Mouse (Mus musculus): ENCODE measurements at regions not wholly inside any gene's neighbourhood (a gene's known extent, or its start where the extent isn't known, plus 50 kb on each side); places are given as distances from the start of the nearest gene placed in this dataset.
A peak's percentile ranks its signal among the peaks of the same experiment; 100 is the strongest.
"Not testable (repeated sequence)": the region's sequence is repeated elsewhere in the genome, so short reads cannot be mapped to it uniquely, and the experiment has no call there.

DNA sequence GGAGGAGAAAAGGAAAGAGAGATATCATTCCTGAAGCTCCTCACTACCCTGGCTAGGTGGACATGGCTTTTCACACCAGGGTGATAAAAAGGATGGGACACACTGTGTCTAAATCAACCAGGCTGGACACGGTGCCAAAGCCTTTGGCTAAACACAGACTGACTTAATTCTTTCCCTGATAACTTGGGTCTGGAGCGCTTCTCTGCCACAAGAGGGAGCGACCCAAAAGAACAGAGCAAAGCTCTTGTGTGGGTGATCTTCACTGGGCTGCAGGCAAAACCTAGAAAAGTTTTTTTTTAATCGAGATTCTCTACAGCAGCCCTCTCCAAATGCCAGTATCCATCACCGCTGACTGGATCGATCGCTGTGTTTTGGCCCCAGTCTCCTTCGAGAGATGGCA, 70.7 kb upstream of the Irx2 start:
- Histone ChIP-seq H3K36me3 (no peaks in the 10 kb centered on the region), H3K27me3 (ENCODE audit: insufficient read depth, poor library complexity, severe bottlenecking) (no peaks in the 10 kb centered on the region), H3K9me3 (no peaks in the 10 kb centered on the region), H3K4me3 (no peak overlapping the region), H3K4me1 (replicated peaks) (no peaks in the 10 kb centered on the region), H3K27ac (no peak overlapping the region)
- 80% methylated on average over 8 of the region's 8 CpGs for WGBS
- no peak for DNase-seq (ENCODE audit: low spot score)

GRCm38 (mm10) chr13:72571871-72572270, 56.7 kb upstream of the Irx2 start:
- H3K27me3 ChIP-seq (ENCODE audit: insufficient read depth, poor library complexity, severe bottlenecking): peaks cover 9% of the 10 kb centered on the region
- H3K36me3 ChIP-seq: no peaks in the 10 kb centered on the region
- H3K4me1 ChIP-seq (replicated peaks): peaks cover 9% of the 10 kb centered on the region; the same call in 1 of the 2 replicates
- peak; percentile 24 for DNase-seq (ENCODE audit: low spot score)
- no peak overlapping the region for H3K27ac ChIP-seq
- H3K4me3 ChIP-seq: no peak overlapping the region
- WGBS: 38% methylated on average over 7 of the region's 7 CpGs
- no peaks in the 10 kb centered on the region for H3K9me3 ChIP-seq

- H3K9me3 ChIP-seq: no peaks in the 10 kb centered on the region
- H3K4me3 ChIP-seq: no peak overlapping the region
- no peak for DNase-seq (ENCODE audit: low spot score)
- no peak overlapping the region for H3K27ac ChIP-seq
- peaks cover 9% of the 10 kb centered on the region; the same call in 1 of the 2 replicates for H3K4me1 ChIP-seq (replicated peaks)
- peaks cover 9% of the 10 kb centered on the region for H3K27me3 ChIP-seq (ENCODE audit: insufficient read depth, poor library complexity, severe bottlenecking)
- WGBS: 52% methylated on average over 1 of the region's 1 CpGs
- no peaks in the 10 kb centered on the region for H3K36me3 ChIP-seq
Measured at GRCm38 (mm10) chr13:72572846-72573245, 55.8 kb upstream of the Irx2 start.

- 69% methylated on average over 4 of the region's 4 CpGs for WGBS
- not testable (repeated sequence) for H3K36me3 ChIP-seq; H3K9me3 ChIP-seq; H3K27me3 ChIP-seq (ENCODE audit: insufficient read depth, poor library complexity, severe bottlenecking); H3K4me3 ChIP-seq; H3K4me1 ChIP-seq (replicated peaks); DNase-seq (ENCODE audit: low spot score); H3K27ac ChIP-seq
Measured at GRCm38 (mm10) chr13:72574126-72574525, 54.5 kb upstream of the Irx2 start.

DNA sequence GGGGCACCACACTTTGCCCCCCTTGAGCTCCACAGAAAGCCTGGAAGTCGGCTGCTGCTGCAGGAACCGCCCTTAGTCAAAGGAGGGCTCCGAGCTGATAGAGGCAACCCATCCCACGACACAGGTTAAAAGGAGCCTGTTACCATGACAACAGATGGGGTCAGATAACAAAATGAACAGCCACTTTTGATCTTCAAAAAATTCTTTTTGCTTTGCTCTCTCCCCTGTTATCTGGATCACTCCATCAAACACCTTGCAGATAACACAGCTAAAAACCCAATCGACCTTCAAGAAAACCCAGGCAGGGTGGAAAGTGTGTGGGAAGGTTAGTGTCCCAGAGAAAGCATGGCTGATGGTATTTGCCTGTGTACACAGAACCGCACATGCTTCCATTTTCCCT, 52.1 kb upstream of the Irx2 start:
- H3K4me1 ChIP-seq (replicated peaks): peaks cover 9% of the 10 kb centered on the region; the same call in 1 of the 2 replicates
- H3K9me3 ChIP-seq: 0 out of 2 replicates have a peak, but pooled peaks cover 8% of the 10 kb centered on the region
- DNase-seq (ENCODE audit: low spot score): no peak
- no peaks in the 10 kb centered on the region for H3K36me3 ChIP-seq
- H3K27ac ChIP-seq: no peak overlapping the region
- no peak overlapping the region for H3K4me3 ChIP-seq
- H3K27me3 ChIP-seq (ENCODE audit: insufficient read depth, poor library complexity, severe bottlenecking): peaks cover 9% of the 10 kb centered on the region
- 35% methylated on average over 6 of the region's 6 CpGs for WGBS

GRCm38 (mm10) chr13:72578416-72578815, 50.2 kb upstream of the Irx2 start:
- DNase-seq (ENCODE audit: low spot score): no peak
- no peak overlapping the region for H3K4me3 ChIP-seq
- H3K36me3 ChIP-seq: no peaks in the 10 kb centered on the region
- peaks cover 6% of the 10 kb centered on the region; the same call in 1 of the 2 replicates for H3K4me1 ChIP-seq (replicated peaks)
- 0 out of 2 replicates have a peak, but pooled peaks cover 8% of the 10 kb centered on the region for H3K9me3 ChIP-seq
- H3K27me3 ChIP-seq (ENCODE audit: insufficient read depth, poor library complexity, severe bottlenecking): peaks cover 4% of the 10 kb centered on the region; the same call in 1 of the 2 replicates
- WGBS: 93% methylated on average over 3 of the region's 3 CpGs
- no peak overlapping the region for H3K27ac ChIP-seq
